Mouse (Mus musculus) G1E (cell line): ENCODE results near the gene Ehbp1.

Source experiments
- CTCF ChIP-seq: IDR thresholded peaks from 2 replicates; pipeline ENCODE4 v1.5.1; 2012; ENCODE audit warnings: low read depth, low read length, inconsistent platforms, mixed read lengths
- GATA1 ChIP-seq: IDR thresholded peaks from 2 replicates; pipeline ENCODE4 v1.6.1; 2012; ENCODE audit warnings: borderline replicate concordance, low read length, inconsistent platforms, mixed read lengths
- GATA2 ChIP-seq: IDR thresholded peaks from 2 replicates; pipeline ENCODE4 v1.6.1; 2012; ENCODE audit warnings: low read depth, low read length, inconsistent platforms, borderline replicate concordance
- POLR2AphosphoS5 ChIP-seq: IDR thresholded peaks from 2 replicates; pipeline ENCODE4 v1.6.1; 2012; ENCODE audit warnings: low read depth, low read length, inconsistent platforms; ENCODE audit not compliant: insufficient replicate concordance
- TAL1 ChIP-seq: conservative IDR thresholded peaks from 2 replicates; pipeline ENCODE4 v1.6.1; 2012; ENCODE audit warnings: low read depth, low read length, inconsistent platforms, mixed read lengths

GRCm38 (mm10) chr11:22008129-22008596, 333.9 kb downstream of the Ehbp1 start:
- no peak for TF ChIP-seq CTCF
- no peak for TF ChIP-seq GATA2
- TF ChIP-seq TAL1: no peak
- TF ChIP-seq POLR2AphosphoS5: no peak
- TF ChIP-seq GATA1: no peak
